Mouse (Mus musculus): ENCODE data around the gene Mrpl10.

Gene Mrpl10

DNA sequence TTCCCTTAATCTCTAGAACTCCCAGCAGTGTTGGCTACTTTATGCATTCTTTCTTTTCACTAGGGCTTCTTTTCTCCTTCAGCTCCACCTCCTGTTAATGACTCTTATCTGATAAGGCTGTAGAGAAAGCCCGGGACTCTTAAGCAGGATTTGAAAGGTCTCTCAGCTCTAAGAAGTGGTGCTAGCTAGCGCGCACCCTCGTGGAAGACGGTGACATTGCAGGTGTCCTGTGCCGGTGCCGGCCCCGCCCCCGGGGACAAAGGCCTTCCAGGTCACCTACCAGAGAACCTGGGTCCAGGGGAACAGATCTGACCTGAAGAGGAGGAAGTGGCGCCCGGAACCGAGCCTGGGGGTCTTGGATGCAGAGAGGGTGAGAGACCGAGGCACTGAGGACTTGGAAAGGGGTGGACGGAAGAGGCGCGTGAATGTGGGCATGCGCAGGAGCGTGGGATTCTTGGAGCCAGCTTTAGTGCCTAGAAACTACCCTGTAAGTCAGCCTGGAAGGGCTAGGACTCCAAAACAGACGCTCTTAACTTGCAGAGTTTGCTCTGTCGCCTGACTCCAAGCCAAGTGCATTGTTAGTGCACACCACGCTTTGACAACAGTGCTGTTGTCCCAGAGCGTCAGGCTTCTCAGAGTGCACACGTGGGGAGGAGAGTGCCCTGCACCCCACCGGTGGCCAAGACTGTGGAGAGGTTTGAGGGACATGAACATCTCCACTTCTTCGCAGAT, 11.5 kb upstream of the Mrpl10 start, which contains the start of gene Scrn2:
TSS of gene Scrn2 (plus strand) at position 253 of the 732 bp plus-strand sequence.
- DNase-seq (ENCODE audit: low spot score in 2 of 2): peak; percentile 80

GRCm38 (mm10) chr11:97030426-97030825, 10.9 kb upstream of the Mrpl10 start:
- DNase-seq (ENCODE audit: low spot score in 2 of 2): no peak

DNA sequence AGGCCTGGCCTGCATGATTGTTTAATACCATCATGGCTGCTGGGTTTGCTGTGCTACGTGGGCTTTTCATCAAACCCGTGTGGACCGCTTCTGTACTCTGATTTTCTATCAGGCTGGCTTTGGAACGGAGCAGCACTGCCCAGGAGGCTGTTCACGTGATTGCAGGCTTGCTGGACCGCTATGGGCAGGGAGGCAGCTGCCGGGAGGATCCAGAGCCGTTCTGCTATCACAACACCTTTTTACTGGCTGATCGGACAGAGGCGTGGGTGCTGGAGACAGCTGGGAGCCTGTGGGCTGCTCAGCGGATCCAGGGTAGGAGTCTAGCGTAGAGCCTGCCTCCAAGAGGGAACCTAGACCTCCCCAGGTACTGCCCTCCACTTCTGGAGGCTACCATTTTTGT, 9.4 kb upstream of the Mrpl10 start:
- no peak for DNase-seq (ENCODE audit: low spot score in 2 of 2)

DNA sequence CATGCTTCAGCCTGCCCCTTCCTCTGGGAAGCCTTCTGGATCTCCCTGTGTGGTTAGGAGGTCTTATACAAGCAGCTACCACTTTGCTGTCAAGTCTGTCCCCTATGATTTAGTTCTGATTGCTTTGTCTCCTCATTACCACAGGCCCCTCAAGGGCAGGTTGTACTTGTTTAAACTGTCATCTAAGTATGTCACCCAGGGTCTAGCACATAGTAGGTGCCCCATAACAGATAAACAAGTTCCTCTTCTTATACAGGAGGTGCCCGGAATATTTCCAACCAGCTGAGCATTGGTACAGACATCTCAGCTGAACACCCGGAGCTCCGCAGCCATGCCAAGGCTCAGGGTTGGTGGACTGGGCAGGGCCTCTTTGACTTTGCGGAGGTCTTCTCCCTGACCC, 8.9 kb upstream of the Mrpl10 start:
- no peak for DNase-seq (ENCODE audit: low spot score in 2 of 2)

DNA sequence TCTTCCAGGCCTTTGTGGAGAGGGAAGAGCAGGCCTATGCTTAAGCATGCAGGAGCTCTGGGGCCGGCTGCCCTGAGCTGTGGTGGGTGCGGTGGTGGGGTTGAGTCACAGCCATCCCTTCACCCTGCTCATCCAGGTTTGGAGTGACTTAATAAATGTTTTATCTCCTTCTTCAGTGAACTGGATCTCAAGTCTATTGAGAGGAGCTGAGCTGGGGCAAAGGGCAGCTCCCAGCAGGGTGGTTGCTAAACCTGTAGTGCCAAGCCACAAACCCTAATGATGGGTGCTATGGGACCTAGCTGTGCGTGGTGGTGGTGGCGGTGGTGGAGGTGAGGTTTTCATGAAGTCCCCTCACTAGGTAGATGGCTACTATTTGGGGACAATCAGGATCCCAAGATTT, 7.6 kb upstream of the Mrpl10 start:
- no peak for DNase-seq (ENCODE audit: low spot score in 2 of 2)

DNA sequence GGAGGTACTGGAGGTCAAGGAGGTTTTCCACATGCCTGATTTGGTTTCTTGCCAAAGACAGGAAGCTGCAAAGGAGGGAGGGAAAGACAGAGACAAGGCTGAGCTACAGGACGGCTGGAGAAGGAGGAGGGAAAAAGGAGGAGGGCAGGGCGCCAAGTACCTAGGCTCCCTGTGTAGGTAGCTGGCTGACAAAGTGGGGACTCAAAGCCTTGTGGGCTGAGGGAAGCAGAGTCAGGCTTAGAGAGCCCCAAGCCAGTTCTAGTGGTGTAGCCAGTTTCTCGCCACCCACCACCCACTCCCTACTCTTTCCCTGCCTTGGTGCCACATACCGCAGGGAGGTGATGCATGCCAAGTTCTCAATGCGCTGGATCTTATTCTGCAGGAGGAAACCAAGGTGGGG, 5.2 kb upstream of the Mrpl10 start:
- peak; percentile 69 to 72 for DNase-seq (ENCODE audit: low spot score in 2 of 2)

DNA sequence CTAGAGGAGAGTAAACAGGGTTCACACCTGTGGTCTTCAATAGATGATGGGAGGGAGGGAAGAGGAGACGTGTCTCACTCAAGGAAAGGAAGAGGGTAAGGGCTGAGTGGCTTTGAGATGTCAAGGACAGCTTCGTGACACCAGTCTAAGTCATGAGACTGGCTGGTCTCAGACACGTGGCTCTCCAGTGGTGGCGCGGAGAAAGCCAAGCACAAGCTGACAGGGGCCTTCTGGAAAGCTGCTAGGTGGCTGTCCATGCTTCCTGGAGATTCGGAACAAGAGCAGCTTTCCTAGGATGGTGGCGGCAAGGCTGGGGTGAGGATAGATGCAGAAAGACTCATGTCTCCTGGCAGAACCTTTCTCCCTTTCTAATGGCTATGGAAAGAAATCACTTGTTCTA, 2.5 kb upstream of the Mrpl10 start:
- DNase-seq (ENCODE audit: low spot score in 2 of 2): no peak

- no peak for DNase-seq (ENCODE audit: low spot score in 2 of 2)
These were observed 899 bp upstream of the Mrpl10 start for GRCm38 (mm10) chr11:97040301-97041021.

DNA sequence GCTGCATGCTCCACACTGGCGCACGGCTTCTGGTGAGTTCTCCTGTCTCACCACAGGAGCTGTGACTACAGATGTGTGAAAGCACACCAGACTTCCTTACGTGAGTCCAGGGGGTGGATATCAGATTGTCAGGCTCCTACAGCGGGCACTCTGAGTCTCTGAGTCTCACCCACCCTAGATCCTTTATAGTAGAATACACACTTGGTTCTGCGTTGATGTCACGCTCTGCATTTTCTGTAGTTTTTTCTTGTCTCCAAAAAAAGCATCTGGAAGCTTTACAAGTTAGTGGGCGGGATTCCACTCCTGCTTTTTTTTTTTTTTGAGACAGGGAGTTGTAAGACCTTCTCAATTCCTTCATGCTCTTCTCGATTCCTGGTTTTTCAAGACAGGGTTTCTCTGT, 3.5 kb downstream of the Mrpl10 start:
- DNase-seq (ENCODE audit: low spot score in 2 of 2): peak in 1 of 2 experiments; percentile 27

DNA sequence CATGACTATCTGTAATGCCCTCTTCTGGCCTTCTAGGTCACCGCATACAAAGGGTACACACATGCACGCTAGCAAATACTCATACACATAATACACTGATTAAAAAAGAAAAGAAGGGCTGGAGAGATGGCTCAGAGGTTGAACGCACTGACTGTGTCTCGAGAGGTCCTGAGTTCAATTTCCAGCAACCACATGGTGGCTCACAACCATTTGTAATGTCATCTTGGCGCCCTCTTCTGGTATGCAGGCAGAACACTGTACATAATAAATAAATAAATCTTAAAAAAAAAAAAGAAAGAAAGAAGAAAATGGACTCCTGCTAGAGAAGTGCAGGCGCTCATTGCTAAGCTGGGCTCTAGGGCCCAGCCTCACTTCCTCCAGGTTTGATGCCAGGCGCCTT, 4.5 kb downstream of the Mrpl10 start:
- DNase-seq (ENCODE audit: low spot score in 2 of 2): no peak

- DNase-seq (ENCODE audit: low spot score in 2 of 2): no peak
These were observed 6.8 kb downstream of the Mrpl10 start for GRCm38 (mm10) chr11:97048090-97048650.

DNA sequence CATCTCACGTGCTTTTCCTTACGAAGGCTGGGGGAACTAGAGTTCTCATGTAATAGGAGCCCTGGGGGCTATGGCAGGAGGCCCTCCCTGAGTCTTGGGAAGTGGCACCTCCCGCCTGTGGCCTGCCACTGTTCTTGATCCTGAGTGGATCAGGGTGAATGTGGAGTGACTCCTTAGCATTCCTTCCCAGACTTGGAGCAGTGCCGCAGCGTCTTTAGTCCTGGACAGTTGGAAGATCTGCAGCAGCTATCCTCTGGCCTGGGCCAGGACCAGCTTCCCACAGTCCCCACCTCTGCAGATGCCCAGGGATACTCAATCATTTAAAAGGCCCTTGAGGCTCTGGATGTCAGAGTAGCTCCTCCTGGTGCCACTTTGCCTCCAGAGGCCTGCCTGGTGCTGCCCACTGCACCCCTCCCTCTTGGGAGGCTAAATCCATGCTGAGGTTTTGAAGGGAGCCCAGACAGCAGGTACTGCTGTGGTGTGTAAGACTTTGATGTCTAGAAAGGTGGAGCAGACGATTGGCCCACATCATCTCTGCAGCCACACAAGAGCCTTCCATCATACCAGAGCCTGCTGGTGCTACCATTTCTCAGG, 8.2 kb downstream of the Mrpl10 start:
- DNase-seq (ENCODE audit: low spot score in 2 of 2): no peak

GRCm38 (mm10) chr11:97050216-97050943, 9.0 kb downstream of the Mrpl10 start, which contains the start of gene Osbpl7:
Osbpl7 (plus strand) TSS chr11:97050628.
- peak; percentile 68 to 74 for DNase-seq (ENCODE audit: low spot score in 2 of 2)

- DNase-seq (ENCODE audit: low spot score in 2 of 2): no peak
These were observed 9.7 kb downstream of the Mrpl10 start for GRCm38 (mm10) chr11:97050944-97051586.

- DNase-seq (ENCODE audit: low spot score in 2 of 2): no peak
These were observed 10.9 kb downstream of the Mrpl10 start for GRCm38 (mm10) chr11:97052219-97052646.

- DNase-seq (ENCODE audit: low spot score in 2 of 2): no peak
These were observed 22.0 kb downstream of the Mrpl10 start for GRCm38 (mm10) chr11:97063274-97063920.

DNA sequence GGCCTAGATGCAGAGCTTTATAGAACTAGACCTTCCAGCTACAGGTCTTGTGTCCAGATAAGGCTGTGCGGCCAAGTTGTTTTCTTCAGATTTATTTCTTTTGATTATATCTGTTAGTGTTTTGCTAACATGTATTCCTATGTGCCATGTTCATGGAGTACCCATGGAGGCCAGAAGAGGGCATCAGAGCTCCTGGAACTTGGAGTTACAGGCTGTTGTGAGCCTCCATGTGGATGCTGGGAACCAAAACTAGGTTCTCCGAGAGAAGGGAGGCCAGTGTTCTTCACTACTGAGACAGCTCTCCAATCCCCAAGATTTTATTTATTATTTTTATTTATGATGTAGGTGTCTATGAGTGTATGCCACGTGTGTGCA, 22.5 kb downstream of the Mrpl10 start:
- DNase-seq (ENCODE audit: low spot score in 2 of 2): no peak

DNA sequence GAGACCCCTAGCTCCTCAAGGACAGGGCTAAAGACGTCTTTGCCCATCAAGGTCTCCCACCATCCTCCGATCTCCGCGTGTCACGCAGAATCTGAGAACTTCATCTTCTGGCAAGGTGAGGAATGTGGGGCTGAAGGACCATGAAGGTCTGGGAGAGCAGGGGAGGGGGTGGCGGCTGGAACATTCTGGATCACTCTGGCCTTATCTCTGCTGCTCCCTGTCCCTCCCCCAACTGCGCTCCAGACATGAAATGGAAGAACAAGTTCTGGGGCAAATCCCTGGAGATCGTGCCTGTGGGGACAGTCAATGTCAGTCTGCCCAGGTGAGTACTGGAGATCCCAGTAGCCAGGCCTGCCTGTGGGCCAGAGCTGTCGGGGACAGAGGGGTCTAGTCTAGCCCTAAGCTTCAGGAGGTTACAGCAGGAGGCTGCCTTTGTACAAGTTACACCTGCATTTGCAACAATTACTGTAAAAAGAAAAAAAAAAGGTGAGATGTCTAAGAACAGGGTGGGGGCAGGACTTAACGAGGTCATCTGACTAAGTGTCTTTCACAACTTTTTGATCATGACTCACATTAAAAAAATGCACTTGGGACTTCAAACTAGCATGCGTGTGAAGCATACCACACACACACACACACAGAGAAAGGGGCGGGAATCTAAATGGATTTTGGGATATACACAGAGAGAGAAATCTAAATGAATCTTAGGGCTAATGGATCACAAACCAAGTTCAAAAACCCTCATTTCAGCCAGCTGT, 24.4 kb downstream of the Mrpl10 start:
- DNase-seq (ENCODE audit: low spot score in 2 of 2): no peak

GRCm38 (mm10) chr11:97066656-97067360, 25.4 kb downstream of the Mrpl10 start:
- DNase-seq (ENCODE audit: low spot score in 2 of 2): no peak

All from frontal cortex, postnatal 36 days (tissue).